Mouse (Mus musculus): ENCODE measurements at regions not wholly inside any gene's neighbourhood (a gene's known extent, or its start where the extent isn't known, plus 50 kb on each side); places are given as distances from the start of the nearest gene placed in this dataset.

DNA sequence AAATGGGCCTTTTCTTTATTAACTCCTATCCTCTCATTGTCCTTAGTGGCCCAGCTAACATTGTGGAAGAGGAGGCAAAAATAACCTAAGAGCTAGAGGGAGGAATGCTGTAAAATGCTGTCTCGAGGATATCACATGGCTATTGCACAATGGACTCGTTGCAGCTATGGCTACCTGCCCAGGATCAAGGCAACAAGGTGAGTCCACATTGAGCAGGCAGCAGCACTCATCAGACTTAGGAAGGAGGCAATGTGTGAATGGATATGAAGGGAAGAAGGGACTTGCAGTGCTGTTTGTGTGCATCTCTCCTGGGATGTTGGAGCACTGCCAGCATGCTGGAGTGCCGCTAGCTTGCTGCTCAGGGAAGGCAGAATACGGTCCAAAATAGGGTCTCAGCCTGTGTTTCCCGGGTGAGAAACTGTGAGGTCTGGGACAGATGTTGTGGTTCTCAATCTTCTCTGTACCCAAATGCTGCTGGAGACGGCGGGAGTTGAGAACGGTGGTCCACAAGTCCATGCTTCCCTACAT is 51.8 kb upstream of the Nox3 start:
- H3K4me3 ChIP-seq (ENCODE audit: low read depth, low read length): no peak overlapping the region
- DNase-seq (ENCODE audit: low spot score): no peak
- no peaks in the 10 kb centered on the region for H3K27me3 ChIP-seq (replicated peaks; ENCODE audit: control insufficient read depth, insufficient read depth, low read length)
- 58% methylated on average over 8 of the region's 8 CpGs for WGBS
- no peak overlapping the region for H3K27ac ChIP-seq (ENCODE audit: low read depth)
- H3K9me3 ChIP-seq (ENCODE audit: control insufficient read depth, low read length): no peaks in the 10 kb centered on the region
- H3K9ac ChIP-seq (ENCODE audit: low read length): no peak overlapping the region
- ATAC-seq (replicated peaks; ENCODE audit: low FRiP score, low TSS enrichment, low read depth): no peak
- H3K4me1 ChIP-seq (replicated peaks; ENCODE audit: control insufficient read depth, insufficient read depth, low read length): peaks cover 4% of the 10 kb centered on the region; the same call in 1 of the 2 replicates
- no peaks in the 10 kb centered on the region for H3K36me3 ChIP-seq (ENCODE audit: control insufficient read depth, insufficient read depth, low read length)
- H3K4me2 ChIP-seq (ENCODE audit: low read length): no peak overlapping the region; the same call in 1 of the 2 replicates

All from intestine, embryonic 14.5 days (tissue).